Mouse (Mus musculus): ENCODE data around the gene G6pc3. TPM values are rescaled to one million over a fixed set of nuclear protein-coding genes. Genes with fewer than 3 reads are reported as not detected.

The G6pc3 gene
- polyA plus RNA-seq, 1 experiment from 2014 or later: 31.6 TPM

DNA sequence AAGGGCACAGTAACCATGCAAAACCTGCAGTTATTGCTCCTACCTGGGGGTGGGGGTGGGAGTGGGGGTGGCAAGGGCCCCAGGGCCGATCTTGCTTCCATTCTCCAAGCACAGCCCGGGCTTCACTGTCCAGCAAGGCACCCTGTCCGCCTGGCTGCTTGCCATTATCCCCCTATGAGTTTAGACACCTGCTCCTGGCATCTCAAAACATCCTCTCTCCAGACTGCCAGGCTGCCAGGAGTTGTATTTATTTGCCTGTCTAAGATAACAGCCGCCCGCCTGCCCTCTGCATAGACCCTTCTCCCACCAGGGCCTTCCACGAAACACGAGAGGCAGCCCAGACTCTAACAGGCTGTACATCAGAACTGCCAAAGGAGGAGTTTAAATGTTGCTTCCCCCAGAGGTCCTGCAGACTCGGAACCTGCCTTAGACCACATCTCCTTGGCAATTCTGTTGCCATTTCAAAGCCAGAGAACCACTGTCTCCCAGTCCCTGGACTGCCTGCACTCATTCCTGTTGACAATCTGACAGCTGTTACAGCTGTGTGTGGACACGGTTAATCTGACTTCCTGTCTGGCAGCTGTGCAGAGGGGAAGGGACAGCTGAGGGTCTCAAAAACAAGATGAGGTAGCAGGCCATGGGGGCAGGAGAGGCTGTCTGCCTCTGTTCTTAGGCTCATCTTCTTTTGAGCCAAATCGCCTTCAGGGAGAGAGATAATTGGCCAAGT, 25.2 kb downstream of the G6pc3 start:
- Histone ChIP-seq H3K9ac (replicated peaks; ENCODE audit: low read length) (no peak overlapping the region; the same call in 1 of the 2 replicates), H3K36me3 (ENCODE audit: control insufficient read depth, insufficient read depth, low read length) (peaks cover 31% of the 10 kb centered on the region), H3K27ac (replicated peaks; ENCODE audit: low read depth, low read length) (0 out of 2 replicates have a peak overlapping the region, but pooled peaks have one; percentile 20), H3K4me1 (ENCODE audit: control insufficient read depth, insufficient read depth, low read length) (peaks cover 43% of the 10 kb centered on the region), H3K27me3 (ENCODE audit: control insufficient read depth, insufficient read depth, low read length) (no peaks in the 10 kb centered on the region), H3K9me3 (ENCODE audit: control insufficient read depth, low read length) (no peaks in the 10 kb centered on the region), H3K4me2 (ENCODE audit: low read length) (no peak overlapping the region), H3K4me3 (replicated peaks; ENCODE audit: low read depth, low read length) (no peak overlapping the region)
- 68% methylated on average over 10 of the region's 10 CpGs for WGBS
- DNase-seq (no peak), ATAC-seq (ENCODE audit: low FRiP score, low TSS enrichment) (no peak)

DNA sequence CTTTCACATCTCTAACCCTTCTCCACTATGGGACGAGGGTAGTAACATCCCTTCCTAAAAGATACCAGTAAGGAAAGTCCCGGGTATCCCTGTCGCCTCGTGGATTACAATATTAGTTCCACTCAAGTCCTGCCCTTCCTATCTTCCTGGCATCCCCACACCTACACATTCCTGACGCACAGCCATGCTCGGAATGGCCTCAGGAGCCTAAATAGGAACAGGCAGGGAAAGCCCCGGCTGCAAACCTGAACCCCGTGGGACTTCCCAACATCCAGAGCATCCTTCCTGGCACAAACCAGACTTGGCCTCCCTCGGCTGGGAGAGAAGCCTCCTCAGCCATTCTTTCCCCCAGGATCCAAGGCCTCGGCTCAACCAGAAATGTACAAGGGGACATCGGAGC, 26.1 kb downstream of the G6pc3 start:
- H3K9me3 ChIP-seq (ENCODE audit: control insufficient read depth, low read length): no peaks in the 10 kb centered on the region
- 76% methylated on average over 11 of the region's 11 CpGs for WGBS
- H3K27me3 ChIP-seq (ENCODE audit: control insufficient read depth, insufficient read depth, low read length): no peaks in the 10 kb centered on the region
- H3K9ac ChIP-seq (replicated peaks; ENCODE audit: low read length): no peak overlapping the region
- ATAC-seq (ENCODE audit: low FRiP score, low TSS enrichment): no peak
- H3K36me3 ChIP-seq (ENCODE audit: control insufficient read depth, insufficient read depth, low read length): peaks cover 31% of the 10 kb centered on the region
- no peak for DNase-seq
- H3K27ac ChIP-seq (replicated peaks; ENCODE audit: low read depth, low read length): no peak overlapping the region
- no peak overlapping the region for H3K4me3 ChIP-seq (replicated peaks; ENCODE audit: low read depth, low read length)
- H3K4me2 ChIP-seq (ENCODE audit: low read length): no peak overlapping the region
- peaks cover 48% of the 10 kb centered on the region for H3K4me1 ChIP-seq (ENCODE audit: control insufficient read depth, insufficient read depth, low read length)

DNA sequence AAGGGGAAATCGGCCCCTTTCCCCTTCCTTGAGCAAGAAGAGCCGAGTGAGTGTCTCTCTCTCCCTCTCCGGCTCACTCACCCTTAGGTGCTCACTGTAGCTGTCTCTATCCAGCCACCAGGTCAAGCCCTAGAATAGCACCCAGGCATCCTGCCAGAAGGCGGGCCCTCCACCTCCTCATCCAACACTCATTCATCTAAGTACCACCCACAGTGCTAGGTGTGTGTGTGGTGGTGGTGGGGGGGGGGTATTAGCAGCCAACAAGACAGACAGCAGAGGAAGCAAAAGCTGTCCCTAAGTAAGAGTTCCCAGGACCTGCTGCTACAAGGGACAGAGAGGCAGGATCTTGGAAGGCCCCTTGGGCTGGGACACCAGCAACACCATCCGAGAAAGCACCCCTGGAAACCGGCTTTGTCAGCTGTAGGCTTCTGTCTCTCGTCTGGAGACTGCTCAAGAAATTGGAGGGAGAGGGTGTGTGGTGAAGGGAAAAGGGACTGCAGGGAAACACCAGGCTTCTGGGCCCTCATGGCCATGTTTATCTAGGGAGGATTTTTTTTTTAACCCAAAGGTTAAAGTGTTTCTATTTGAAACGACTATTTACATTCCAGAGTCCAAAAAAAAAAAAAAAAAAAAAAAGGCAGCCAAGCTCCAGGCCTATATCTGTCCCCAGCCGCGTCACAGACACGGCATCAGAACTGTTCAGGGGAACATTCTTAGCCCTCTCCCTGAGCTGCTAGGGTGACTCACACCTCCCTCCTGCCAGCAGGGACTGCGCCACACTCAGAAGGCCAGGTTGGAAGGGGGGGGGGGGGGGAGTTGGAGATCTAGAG, 26.9 kb downstream of the G6pc3 start:
- peaks cover 48% of the 10 kb centered on the region for H3K4me1 ChIP-seq (ENCODE audit: control insufficient read depth, insufficient read depth, low read length)
- ATAC-seq (ENCODE audit: low FRiP score, low TSS enrichment) (no peak), DNase-seq (no peak)

DNA sequence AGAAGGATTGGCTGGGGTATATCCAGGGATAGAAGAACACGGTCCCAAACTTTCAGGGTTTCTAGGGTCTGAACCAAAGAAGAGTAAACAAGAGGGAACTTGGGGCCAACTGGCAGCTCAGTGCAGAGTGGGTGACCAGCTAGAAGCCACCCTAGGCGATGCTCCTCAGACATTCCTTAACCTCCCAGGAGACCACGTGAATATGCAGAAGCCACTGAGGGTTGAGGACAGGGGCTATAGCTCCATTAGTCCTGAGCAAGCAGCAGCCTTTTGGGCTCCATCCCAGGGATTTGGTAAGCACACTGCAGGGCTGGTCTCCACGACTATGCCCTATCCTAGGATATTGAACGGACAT, 27.4 kb downstream of the G6pc3 start:
- H3K9ac ChIP-seq (replicated peaks; ENCODE audit: low read length): 0 out of 2 replicates have a peak overlapping the region, but pooled peaks have one; percentile 9
- no peak overlapping the region for H3K27ac ChIP-seq (replicated peaks; ENCODE audit: low read depth, low read length)
- peaks cover 31% of the 10 kb centered on the region for H3K36me3 ChIP-seq (ENCODE audit: control insufficient read depth, insufficient read depth, low read length)
- WGBS: 62% methylated on average over 5 of the region's 5 CpGs
- ATAC-seq (ENCODE audit: low FRiP score, low TSS enrichment): no peak
- no peak overlapping the region for H3K4me2 ChIP-seq (ENCODE audit: low read length)
- no peaks in the 10 kb centered on the region for H3K27me3 ChIP-seq (ENCODE audit: control insufficient read depth, insufficient read depth, low read length)
- H3K4me3 ChIP-seq (replicated peaks; ENCODE audit: low read depth, low read length): no peak overlapping the region
- no peak for DNase-seq
- H3K4me1 ChIP-seq (ENCODE audit: control insufficient read depth, insufficient read depth, low read length): peaks cover 48% of the 10 kb centered on the region
- no peaks in the 10 kb centered on the region for H3K9me3 ChIP-seq (ENCODE audit: control insufficient read depth, low read length)

More for the DNA sequence above, 26.9 kb downstream of the G6pc3 start:
- H3K9ac ChIP-seq (replicated peaks; ENCODE audit: low read length): no peak overlapping the region
- no peak overlapping the region for H3K4me2 ChIP-seq (ENCODE audit: low read length)
- H3K36me3 ChIP-seq (ENCODE audit: control insufficient read depth, insufficient read depth, low read length): peaks cover 31% of the 10 kb centered on the region
- no peaks in the 10 kb centered on the region for H3K27me3 ChIP-seq (ENCODE audit: control insufficient read depth, insufficient read depth, low read length)
- 52% methylated on average over 12 of the region's 12 CpGs for WGBS
- no peak overlapping the region for H3K27ac ChIP-seq (replicated peaks; ENCODE audit: low read depth, low read length)
- H3K4me3 ChIP-seq (replicated peaks; ENCODE audit: low read depth, low read length): no peak overlapping the region
- no peaks in the 10 kb centered on the region for H3K9me3 ChIP-seq (ENCODE audit: control insufficient read depth, low read length)

DNA sequence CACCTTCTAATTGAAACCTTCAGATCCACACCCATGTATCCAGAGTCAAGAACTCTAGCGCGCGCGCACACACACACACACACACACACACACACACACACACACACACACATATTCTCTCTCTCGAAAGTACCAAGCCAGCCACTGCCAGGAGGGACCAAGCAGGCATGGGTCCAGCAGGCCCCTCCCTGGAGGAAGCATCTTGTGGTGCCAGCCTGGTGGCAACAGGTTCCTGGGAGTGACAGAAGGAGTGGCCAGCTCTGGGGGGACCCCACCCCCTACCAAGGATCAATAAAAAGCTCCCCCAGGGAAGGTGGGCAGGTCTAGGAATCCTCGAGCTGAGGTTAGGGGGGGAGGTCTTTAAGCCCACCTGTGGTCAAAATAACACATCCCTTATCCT, 28.0 kb downstream of the G6pc3 start:
- Histone ChIP-seq H3K36me3 (ENCODE audit: control insufficient read depth, insufficient read depth, low read length) (peaks cover 32% of the 10 kb centered on the region), H3K4me3 (replicated peaks; ENCODE audit: low read depth, low read length) (no peak overlapping the region), H3K9me3 (ENCODE audit: control insufficient read depth, low read length) (no peaks in the 10 kb centered on the region), H3K27me3 (ENCODE audit: control insufficient read depth, insufficient read depth, low read length) (no peaks in the 10 kb centered on the region), H3K27ac (replicated peaks; ENCODE audit: low read depth, low read length) (no peak overlapping the region), H3K9ac (replicated peaks; ENCODE audit: low read length) (no peak overlapping the region), H3K4me2 (ENCODE audit: low read length) (no peak overlapping the region), H3K4me1 (ENCODE audit: control insufficient read depth, insufficient read depth, low read length) (peaks cover 48% of the 10 kb centered on the region)
- ATAC-seq (ENCODE audit: low FRiP score, low TSS enrichment) (no peak), DNase-seq (no peak)
- 85% methylated on average over 6 of the region's 6 CpGs for WGBS

DNA sequence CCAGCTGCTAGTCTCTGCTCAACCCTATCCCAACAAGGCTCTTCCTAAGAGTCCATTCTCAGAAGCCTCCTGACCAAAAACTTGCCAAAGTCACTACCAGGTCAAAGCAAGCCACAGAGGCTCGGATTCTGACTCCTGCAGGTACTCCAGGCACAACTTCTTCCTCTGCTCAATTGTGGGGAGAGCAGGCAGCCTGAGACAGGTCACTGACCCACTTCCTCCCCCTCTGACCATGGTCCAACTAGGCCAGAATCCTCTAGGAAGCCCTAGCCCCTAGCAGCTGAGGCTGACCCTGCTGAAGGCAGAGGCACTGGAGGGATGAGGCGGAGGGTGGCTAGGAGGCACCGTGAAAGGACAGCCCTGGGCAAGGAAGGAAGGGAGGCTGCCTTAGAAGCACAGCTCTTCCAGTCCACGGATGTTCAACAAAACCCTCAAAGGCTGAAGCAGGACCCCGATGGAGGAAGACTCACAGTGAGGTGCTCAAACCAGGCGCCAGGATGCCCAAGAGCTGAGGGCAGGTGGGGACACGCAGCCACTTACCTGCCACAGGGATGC, 28.5 kb downstream of the G6pc3 start:
- WGBS: 84% methylated on average over 7 of the region's 7 CpGs
- DNase-seq: no peak

DNA sequence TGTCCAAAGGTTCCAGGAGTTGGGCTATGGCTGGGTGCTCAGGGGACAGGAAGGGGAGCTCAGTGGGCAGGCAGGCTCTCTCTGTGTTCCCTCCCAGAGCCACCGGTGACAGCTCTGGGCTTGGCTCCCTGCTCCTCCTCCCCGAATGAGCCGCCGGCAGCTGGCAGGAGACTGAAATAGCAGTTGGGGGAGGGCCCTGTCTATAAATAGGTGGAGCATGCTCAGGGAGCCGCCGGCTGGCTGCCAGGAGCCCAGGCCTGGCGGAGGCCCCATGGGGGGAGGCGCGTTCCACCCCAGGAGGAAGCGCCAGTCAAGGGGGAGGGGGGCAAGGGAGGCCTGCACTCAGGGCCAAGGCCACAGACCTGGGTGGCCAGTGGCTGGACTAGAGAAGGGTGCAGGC, 29.4 kb downstream of the G6pc3 start:
- peak; percentile 66 for ATAC-seq (ENCODE audit: low FRiP score, low TSS enrichment)
- H3K9ac ChIP-seq (replicated peaks; ENCODE audit: low read length): peak overlapping the region; percentile 29; the same call in 1 of the 2 replicates
- H3K36me3 ChIP-seq (ENCODE audit: control insufficient read depth, insufficient read depth, low read length): peaks cover 43% of the 10 kb centered on the region
- peak overlapping the region; percentile 16; the same call in 1 of the 2 replicates for H3K4me3 ChIP-seq (replicated peaks; ENCODE audit: low read depth, low read length)
- 0% methylated on average over 10 of the region's 10 CpGs for WGBS
- peak overlapping the region; percentile 39 for H3K4me2 ChIP-seq (ENCODE audit: low read length)
- peak; percentile 86 for DNase-seq
- no peaks in the 10 kb centered on the region for H3K9me3 ChIP-seq (ENCODE audit: control insufficient read depth, low read length)
- H3K27me3 ChIP-seq (ENCODE audit: control insufficient read depth, insufficient read depth, low read length): no peaks in the 10 kb centered on the region
- peak overlapping the region; percentile 73 for H3K27ac ChIP-seq (replicated peaks; ENCODE audit: low read depth, low read length)
- H3K4me1 ChIP-seq (ENCODE audit: control insufficient read depth, insufficient read depth, low read length): peaks cover 48% of the 10 kb centered on the region

More for the DNA sequence above, 28.5 kb downstream of the G6pc3 start:
- H3K27ac ChIP-seq (replicated peaks; ENCODE audit: low read depth, low read length): peak overlapping the region; percentile 73
- peak overlapping the region; percentile 39 for H3K4me2 ChIP-seq (ENCODE audit: low read length)
- no peaks in the 10 kb centered on the region for H3K27me3 ChIP-seq (ENCODE audit: control insufficient read depth, insufficient read depth, low read length)
- peaks cover 35% of the 10 kb centered on the region for H3K36me3 ChIP-seq (ENCODE audit: control insufficient read depth, insufficient read depth, low read length)
- no peak for ATAC-seq (ENCODE audit: low FRiP score, low TSS enrichment)
- peak overlapping the region; percentile 16; the same call in 1 of the 2 replicates for H3K4me3 ChIP-seq (replicated peaks; ENCODE audit: low read depth, low read length)
- no peaks in the 10 kb centered on the region for H3K9me3 ChIP-seq (ENCODE audit: control insufficient read depth, low read length)
- peak overlapping the region; percentile 29; the same call in 1 of the 2 replicates for H3K9ac ChIP-seq (replicated peaks; ENCODE audit: low read length)
- H3K4me1 ChIP-seq (ENCODE audit: control insufficient read depth, insufficient read depth, low read length): peaks cover 48% of the 10 kb centered on the region

DNA sequence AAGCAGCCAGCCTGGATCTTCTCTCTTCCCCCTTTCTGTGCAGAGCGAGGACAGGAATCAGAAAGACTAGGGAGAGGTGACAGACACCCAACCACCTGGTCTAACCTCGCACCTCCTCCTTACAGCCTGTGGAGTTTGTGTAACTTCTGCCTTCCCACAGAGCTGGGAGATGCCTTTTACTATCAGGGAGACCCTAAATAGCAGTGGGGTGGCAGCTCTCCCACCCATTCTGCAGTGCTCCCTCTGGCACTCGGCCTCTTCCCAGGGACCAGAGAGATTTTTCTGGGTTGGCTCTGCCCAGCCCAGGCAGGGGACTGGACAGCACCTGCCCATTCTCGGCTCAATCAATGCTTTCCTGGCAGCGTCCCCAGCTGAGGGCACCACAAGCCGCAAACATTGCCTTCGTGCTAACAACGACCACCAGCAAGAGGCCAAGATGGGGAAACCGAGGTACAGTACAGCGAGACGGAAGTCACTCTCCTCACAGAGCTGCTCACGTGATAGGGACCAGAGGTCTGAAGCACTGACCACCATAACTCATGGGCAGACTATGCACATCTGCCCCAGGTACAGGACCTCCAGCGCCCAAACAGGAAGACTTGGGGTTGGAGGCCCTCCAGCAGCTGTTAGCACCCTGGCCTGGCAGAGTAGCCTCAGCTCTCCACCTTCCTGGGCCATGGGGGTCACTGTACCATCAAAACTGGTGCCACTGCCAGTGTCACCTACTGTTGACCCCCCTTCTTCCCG, 30.0 kb downstream of the G6pc3 start:
- 74% methylated on average over 14 of the region's 14 CpGs for WGBS
- Histone ChIP-seq H3K4me2 (ENCODE audit: low read length) (peak overlapping the region; percentile 39), H3K27me3 (ENCODE audit: control insufficient read depth, insufficient read depth, low read length) (no peaks in the 10 kb centered on the region), H3K4me1 (ENCODE audit: control insufficient read depth, insufficient read depth, low read length) (peaks cover 50% of the 10 kb centered on the region), H3K36me3 (ENCODE audit: control insufficient read depth, insufficient read depth, low read length) (peaks cover 46% of the 10 kb centered on the region), H3K9me3 (ENCODE audit: control insufficient read depth, low read length) (no peaks in the 10 kb centered on the region), H3K4me3 (replicated peaks; ENCODE audit: low read depth, low read length) (no peak overlapping the region), H3K9ac (replicated peaks; ENCODE audit: low read length) (0 out of 2 replicates have a peak overlapping the region, but pooled peaks have one; percentile 29), H3K27ac (replicated peaks; ENCODE audit: low read depth, low read length) (peak overlapping the region; percentile 73)
- DNase-seq (no peak), ATAC-seq (ENCODE audit: low FRiP score, low TSS enrichment) (no peak)
